Mouse (Mus musculus) liver, adult 2 months (tissue): Measurements from ENCODE around the gene Peak1.
A peak's percentile ranks its signal among the peaks of the same experiment; 100 is the strongest.

Experiments
- CTCF ChIP-seq: fragments of 200-500 bp; IDR thresholded peaks from 2 replicates; pipeline ENCODE4 v1.5.1; 2011; ENCODE audit warnings: low read depth, low read length, control low read depth
- POLR2A ChIP-seq: fragments of 200-500 bp; IDR thresholded peaks from 2 replicates; pipeline ENCODE4 v1.6.1; 2011; ENCODE audit warnings: low read length, control low read depth; ENCODE audit not compliant: insufficient read depth; ENCODE audit errors: extremely low read depth

DNA sequence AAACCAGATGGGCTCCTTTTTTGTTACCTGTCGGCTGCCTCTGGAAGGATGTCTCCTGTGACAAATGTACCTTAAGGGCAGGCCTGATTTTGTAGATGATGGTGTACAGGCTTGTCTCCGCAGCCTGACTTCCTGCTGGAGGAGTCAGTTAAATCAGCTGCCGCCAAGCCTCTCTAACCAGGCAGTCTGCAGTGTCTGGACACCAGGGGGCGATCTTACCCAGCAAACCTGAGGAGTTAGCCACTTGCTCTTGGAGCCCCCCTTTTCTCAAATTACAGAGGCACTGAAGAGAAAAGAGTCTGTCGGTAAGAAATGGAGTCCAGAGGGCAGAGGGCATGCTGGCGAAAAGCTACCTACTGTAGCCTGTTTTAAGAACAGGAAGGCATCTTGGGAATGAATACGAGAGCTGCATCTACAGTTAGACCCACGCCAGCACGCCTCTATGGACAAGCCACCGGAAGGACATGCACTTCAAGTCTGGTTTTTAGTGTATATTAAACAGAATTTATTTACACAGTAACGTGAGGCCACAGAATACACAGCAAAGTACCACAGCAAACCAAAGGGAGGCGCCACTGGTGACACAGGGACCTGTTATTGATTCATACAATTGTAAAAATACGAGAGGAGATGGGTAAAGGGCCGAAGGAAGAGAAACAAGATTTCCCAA is 217.1 kb downstream of the Peak1 start:
- peak; percentile 89 for TF ChIP-seq CTCF
- no peak for TF ChIP-seq POLR2A
